Mouse (Mus musculus) neural tube, embryonic 12.5 days (tissue): ENCODE measurements around the gene Polr3a. TPM values are rescaled to one million over a fixed set of nuclear protein-coding genes. Genes with fewer than 3 reads are reported as not detected.

Experiments
- ATAC-seq: fragments of 200-750 bp; cut with Nextera tagmentation; 2 replicates; pipeline ENCODE4 v1.8.0; 2017; ENCODE audit warnings: low read depth, mild to moderate bottlenecking, moderate TSS enrichment, moderate library complexity; ENCODE audit not compliant: low FRiP score
- H3K27ac ChIP-seq: fragments of 300-500 bp; sonication (generic); 2 replicates; pipeline ENCODE4 v1.5.1; 2016
- H3K27me3 ChIP-seq: fragments of 300-500 bp; sonication (generic); replicated peaks from 2 replicates; pipeline ENCODE4 v1.6.1; 2016; ENCODE audit warnings: mild to moderate bottlenecking
- H3K36me3 ChIP-seq: fragments of 300-500 bp; sonication (generic); 2 replicates; pipeline ENCODE4 v1.6.1; 2016; ENCODE audit warnings: mild to moderate bottlenecking
- H3K4me1 ChIP-seq: fragments of 300-500 bp; sonication (generic); 2 replicates; pipeline ENCODE4 v1.6.1; 2016
- H3K4me2 ChIP-seq: fragments of 300-500 bp; sonication (generic); replicated peaks from 2 replicates; pipeline ENCODE4 v1.6.1; 2016; ENCODE audit warnings: mild to moderate bottlenecking
- H3K4me3 ChIP-seq: fragments of 300-500 bp; sonication (generic); 2 replicates; pipeline ENCODE4 v1.5.1; 2016
- H3K9ac ChIP-seq: fragments of 300-500 bp; sonication (generic); 2 replicates; pipeline ENCODE4 v1.6.1; 2016; ENCODE audit warnings: mild to moderate bottlenecking
- H3K9me3 ChIP-seq: fragments of 300-500 bp; sonication (generic); 2 replicates; pipeline ENCODE4 v1.6.1; 2016; ENCODE audit warnings: mild to moderate bottlenecking
- WGBS: fragments of 180-500 bp; shearing (Covaris S2); methylation state at CpG from one replicate; pipeline ENCODE4 v1.1.7; 2016; 5-methylcytosine and 5-hydroxymethylcytosine counted together
- polyA plus RNA-seq: library from polyadenylated mRNA; unstranded; fragments of >200 nt; fragmentation: Nextera tagmentation; extraction: Ambion mirVana; gene quantifications from 2 replicates; pipeline ENCODE4 v1.2.1, GENCODE M21; 2016

The Polr3a gene
- polyA plus RNA-seq = 20.8 and 21.9 TPM in 2 replicates

- Histone ChIP-seq H3K4me1 (peaks cover 16% of the 10 kb centered on the region), H3K9ac (peak within 1 kb of the TSS; percentile 83), H3K27me3 (no peaks in the 10 kb centered on the region), H3K9me3 (no peaks in the 10 kb centered on the region), H3K36me3 (peaks cover 25% of the 10 kb centered on the region), H3K27ac (no peak within 1 kb of the TSS), H3K4me2 (peak within 1 kb of the TSS; percentile 82), H3K4me3 (peak within 1 kb of the TSS; percentile 88)
- ATAC-seq = peak; percentile 75
- under 1% methylated on average over 30 of the region's 30 CpGs for WGBS
Observed at GRCm38 (mm10) chr14:24486773-24487227, at the start of gene Polr3a, which contains the start of gene Rps24. Polr3a (minus strand) TSS chr14:24487058. Rps24 (plus strand) TSS chr14:24487125.

GRCm38 (mm10) chr14:24534865-24535545 is 48.1 kb upstream of the Polr3a start:
- no peak overlapping the region for H3K4me3 ChIP-seq
- peak overlapping the region; percentile 38; the same call in 1 of the 2 replicates for H3K27ac ChIP-seq
- H3K27me3 ChIP-seq = no peaks in the 10 kb centered on the region
- 52% methylated on average over 9 of the region's 9 CpGs for WGBS
- H3K9me3 ChIP-seq = no peaks in the 10 kb centered on the region
- no peak overlapping the region for H3K9ac ChIP-seq
- peaks cover 46% of the 10 kb centered on the region for H3K4me1 ChIP-seq
- no peaks in the 10 kb centered on the region for H3K36me3 ChIP-seq
- no peak overlapping the region for H3K4me2 ChIP-seq
- no peak for ATAC-seq

- H3K27me3 ChIP-seq = no peaks in the 10 kb centered on the region
- H3K9ac ChIP-seq = no peak overlapping the region
- no peaks in the 10 kb centered on the region for H3K36me3 ChIP-seq
- no peak overlapping the region for H3K4me3 ChIP-seq
- H3K27ac ChIP-seq = no peak overlapping the region
- 2% methylated on average over 6 of the region's 6 CpGs for WGBS
- peak overlapping the region; percentile 26 for H3K4me2 ChIP-seq
- peaks cover 50% of the 10 kb centered on the region for H3K4me1 ChIP-seq
- H3K9me3 ChIP-seq = no peaks in the 10 kb centered on the region
- ATAC-seq = peak; percentile 73
Observed at GRCm38 (mm10) chr14:24530228-24530627, 43.4 kb upstream of the Polr3a start.

GRCm38 (mm10) chr14:24526440-24526839 is 39.6 kb upstream of the Polr3a start:
- H3K4me2 ChIP-seq = no peak overlapping the region
- H3K4me3 ChIP-seq = no peak overlapping the region
- no peak for ATAC-seq
- WGBS = 69% methylated on average over 10 of the region's 10 CpGs
- H3K4me1 ChIP-seq = peaks cover 23% of the 10 kb centered on the region
- H3K9me3 ChIP-seq = no peaks in the 10 kb centered on the region
- H3K9ac ChIP-seq = no peak overlapping the region
- no peaks in the 10 kb centered on the region for H3K36me3 ChIP-seq
- no peak overlapping the region; the same call in 1 of the 2 replicates for H3K27ac ChIP-seq
- no peaks in the 10 kb centered on the region for H3K27me3 ChIP-seq

- no peaks in the 10 kb centered on the region for H3K36me3 ChIP-seq
- 77% methylated on average over 10 of the region's 10 CpGs for WGBS
- no peak overlapping the region for H3K9ac ChIP-seq
- no peak overlapping the region; the same call in 1 of the 2 replicates for H3K27ac ChIP-seq
- no peaks in the 10 kb centered on the region for H3K27me3 ChIP-seq
- H3K4me3 ChIP-seq = no peak overlapping the region
- ATAC-seq = no peak
- no peak overlapping the region for H3K4me2 ChIP-seq
- H3K9me3 ChIP-seq = no peaks in the 10 kb centered on the region
- peaks cover 19% of the 10 kb centered on the region for H3K4me1 ChIP-seq
Observed at GRCm38 (mm10) chr14:24525677-24526415, 39.0 kb upstream of the Polr3a start.

GRCm38 (mm10) chr14:24525137-24525536 is 38.3 kb upstream of the Polr3a start:
- Histone ChIP-seq H3K36me3 (no peaks in the 10 kb centered on the region), H3K27me3 (no peaks in the 10 kb centered on the region), H3K4me3 (no peak overlapping the region), H3K9ac (no peak overlapping the region), H3K9me3 (no peaks in the 10 kb centered on the region), H3K27ac (no peak overlapping the region), H3K4me1 (peaks cover 12% of the 10 kb centered on the region), H3K4me2 (no peak overlapping the region)
- ATAC-seq = no peak
- WGBS = 70% methylated on average over 3 of the region's 3 CpGs

GRCm38 (mm10) chr14:24521597-24521996 is 34.7 kb upstream of the Polr3a start:
- Histone ChIP-seq H3K9me3 (no peaks in the 10 kb centered on the region), H3K27me3 (no peaks in the 10 kb centered on the region), H3K27ac (no peak overlapping the region), H3K4me3 (no peak overlapping the region), H3K36me3 (no peaks in the 10 kb centered on the region), H3K4me2 (no peak overlapping the region), H3K4me1 (0 out of 2 replicates have a peak, but pooled peaks cover 2% of the 10 kb centered on the region), H3K9ac (no peak overlapping the region)
- WGBS = 66% methylated on average over 8 of the region's 8 CpGs
- no peak for ATAC-seq

GRCm38 (mm10) chr14:24512527-24513161 is 25.8 kb upstream of the Polr3a start:
- H3K27me3 ChIP-seq = no peaks in the 10 kb centered on the region
- H3K27ac ChIP-seq = no peak overlapping the region

GRCm38 (mm10) chr14:24510679-24511078 is 23.8 kb upstream of the Polr3a start:
- no peak for ATAC-seq
- H3K4me1 ChIP-seq = peaks cover 21% of the 10 kb centered on the region
- H3K4me3 ChIP-seq = no peak overlapping the region
- 95% methylated on average over 2 of the region's 2 CpGs for WGBS
- H3K4me2 ChIP-seq = no peak overlapping the region
- H3K27ac ChIP-seq = no peak overlapping the region
- H3K27me3 ChIP-seq = no peaks in the 10 kb centered on the region
- H3K9me3 ChIP-seq = peaks cover 6% of the 10 kb centered on the region; the same call in 1 of the 2 replicates
- no peak overlapping the region for H3K9ac ChIP-seq
- H3K36me3 ChIP-seq = no peaks in the 10 kb centered on the region

More at GRCm38 (mm10) chr14:24512527-24513161, 25.8 kb upstream of the Polr3a start:
- Histone ChIP-seq H3K9me3 (peaks cover 6% of the 10 kb centered on the region; the same call in 1 of the 2 replicates), H3K4me2 (no peak overlapping the region), H3K36me3 (no peaks in the 10 kb centered on the region), H3K9ac (no peak overlapping the region), H3K4me3 (no peak overlapping the region), H3K4me1 (peaks cover 10% of the 10 kb centered on the region)
- WGBS = 58% methylated on average over 6 of the region's 6 CpGs
- no peak for ATAC-seq

GRCm38 (mm10) chr14:24510218-24510617 is 23.4 kb upstream of the Polr3a start:
- ATAC-seq = no peak
- 97% methylated on average over 1 of the region's 1 CpGs for WGBS

GRCm38 (mm10) chr14:24509557-24509956 is 22.7 kb upstream of the Polr3a start:
- H3K9me3 ChIP-seq = peaks cover 6% of the 10 kb centered on the region; the same call in 1 of the 2 replicates
- H3K36me3 ChIP-seq = no peaks in the 10 kb centered on the region
- peaks cover 21% of the 10 kb centered on the region for H3K4me1 ChIP-seq
- no peak overlapping the region for H3K4me2 ChIP-seq
- H3K27ac ChIP-seq = no peak overlapping the region
- no peak overlapping the region for H3K9ac ChIP-seq
- no peaks in the 10 kb centered on the region for H3K27me3 ChIP-seq
- ATAC-seq = no peak
- no peak overlapping the region for H3K4me3 ChIP-seq
- 74% methylated on average over 5 of the region's 5 CpGs for WGBS

More at GRCm38 (mm10) chr14:24510218-24510617, 23.4 kb upstream of the Polr3a start:
- Histone ChIP-seq H3K27ac (no peak overlapping the region), H3K27me3 (no peaks in the 10 kb centered on the region), H3K9me3 (peaks cover 6% of the 10 kb centered on the region; the same call in 1 of the 2 replicates), H3K36me3 (no peaks in the 10 kb centered on the region), H3K9ac (no peak overlapping the region), H3K4me1 (peaks cover 21% of the 10 kb centered on the region), H3K4me2 (no peak overlapping the region), H3K4me3 (no peak overlapping the region)
